Mouse (Mus musculus) heart, postnatal 0 days (tissue): Measurements from ENCODE around the gene Olfr223.

Experiments
- CTCF ChIP-seq: IDR thresholded peaks from 2 replicates; pipeline ENCODE4 v1.5.1; 2016; ENCODE audit warnings: antibody characterized with exemption, control low read depth, low read depth
- EP300 ChIP-seq: IDR thresholded peaks from 2 replicates; pipeline ENCODE4 v1.6.1; 2016; ENCODE audit warnings: antibody characterized with exemption, low read depth

- TF ChIP-seq CTCF = no peak
- no peak for TF ChIP-seq EP300
These were observed 42.2 kb upstream of the Olfr223 start for GRCm38 (mm10) chr11:59635251-59635795.
